Mouse (Mus musculus) granulocyte monocyte progenitor cell, adult 5-6 weeks (primary cell): ENCODE results near the gene Prr15l. TPM values are rescaled to one million over a fixed set of nuclear protein-coding genes. Genes with fewer than 3 reads are reported as not detected.

ENCODE experiments used
- ATAC-seq: replicated peaks from 2 replicates; pipeline ENCODE4 v1.8.0; 2016; ENCODE audit warnings: mild to moderate bottlenecking, moderate TSS enrichment, inconsistent platforms; ENCODE audit not compliant: poor library complexity, severe bottlenecking
- total RNA-seq, 2 experiments: library from RNA; stranded (forward) in 1 of 2; stranded (reverse) in 1 of 2; fragments of 200-712, 200-1000 nt in 1 of 2; fragments of >200 nt in 1 of 2; fragmentation: Nextera tagmentation in 1 of 2; gene quantifications; 2 replicates each; pipeline ENCODE4 v1.2.3; 2014 to 2017

The Prr15l gene
- total RNA-seq, 2 experiments from 2014 or later = 0.67 TPM; not detected in 1

DNA sequence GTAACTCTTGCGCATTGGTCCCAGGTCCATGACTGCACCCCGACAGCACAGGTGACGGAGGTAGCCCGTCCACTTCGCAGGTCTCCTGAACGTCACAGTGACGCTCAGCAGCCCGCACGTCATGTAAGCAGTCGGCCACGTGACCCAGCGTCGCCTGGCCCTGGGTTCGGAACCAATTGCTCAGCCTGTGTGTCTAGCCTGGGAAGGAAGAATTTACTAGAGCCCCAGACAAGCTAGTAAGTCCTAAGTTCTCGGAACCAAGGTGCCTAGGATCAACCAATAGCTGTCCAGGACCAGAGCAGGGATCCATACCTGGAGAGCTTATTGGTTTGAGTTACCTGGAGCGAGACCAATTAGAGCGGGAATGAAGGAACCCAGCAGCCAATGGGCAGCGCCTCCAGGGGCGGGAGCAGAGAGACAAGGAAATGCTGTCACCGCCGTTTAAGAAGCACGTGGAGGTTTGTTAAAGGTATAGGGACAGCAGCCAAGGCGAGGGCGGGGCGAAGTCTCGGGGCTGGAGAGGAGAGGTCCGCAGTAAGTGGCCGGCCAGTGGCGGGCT lies 15.9 kb downstream of the Prr15l start, which contains the start of gene Pnpo:
TSS of gene Pnpo (minus strand) at position 241 of the 559 bp plus-strand sequence.
- ATAC-seq = peak; percentile 93

- no peak for ATAC-seq
Observed at GRCm38 (mm10) chr11:96944844-96945580, 17.1 kb downstream of the Prr15l start.

DNA sequence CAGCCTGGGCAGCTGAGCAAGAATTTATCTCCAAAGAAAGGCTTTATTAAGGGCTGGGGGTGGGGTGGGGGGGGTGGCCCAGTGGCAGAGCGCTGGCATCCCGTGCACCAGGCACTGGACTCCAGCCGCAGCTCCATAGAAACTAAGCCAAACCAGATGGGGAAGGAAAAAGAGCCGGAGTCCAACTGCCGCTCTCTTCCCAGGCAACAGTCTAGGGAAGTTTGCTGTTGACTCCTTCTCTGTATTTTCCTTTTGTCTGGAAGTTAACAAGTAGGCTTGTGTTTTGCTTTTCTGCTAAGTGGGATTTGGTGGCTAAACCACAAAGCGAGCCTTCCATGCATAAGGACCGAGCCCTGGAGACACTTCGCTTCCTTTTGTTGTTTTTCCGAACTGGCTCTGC lies 18.6 kb downstream of the Prr15l start:
- ATAC-seq = no peak

DNA sequence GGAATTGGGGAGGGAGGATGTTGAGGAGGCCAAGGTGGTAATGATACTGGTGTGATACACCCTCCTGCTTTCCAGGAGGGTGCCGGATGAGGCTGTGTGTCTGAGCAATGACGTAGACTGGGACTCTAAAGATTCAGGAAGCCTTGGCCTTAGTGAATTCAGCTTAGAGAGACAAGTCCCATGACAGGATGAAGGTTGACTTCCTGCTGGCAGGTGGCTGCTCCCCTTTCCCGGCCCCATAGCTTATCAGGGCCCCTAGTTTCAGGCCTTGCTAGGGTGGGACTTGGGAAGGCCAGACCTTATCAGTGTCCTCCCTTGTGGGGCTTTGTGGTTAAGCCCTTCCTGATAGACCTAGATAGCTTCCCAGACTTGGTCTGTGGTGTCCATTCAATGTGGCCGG lies 19.9 kb downstream of the Prr15l start:
- ATAC-seq = no peak

DNA sequence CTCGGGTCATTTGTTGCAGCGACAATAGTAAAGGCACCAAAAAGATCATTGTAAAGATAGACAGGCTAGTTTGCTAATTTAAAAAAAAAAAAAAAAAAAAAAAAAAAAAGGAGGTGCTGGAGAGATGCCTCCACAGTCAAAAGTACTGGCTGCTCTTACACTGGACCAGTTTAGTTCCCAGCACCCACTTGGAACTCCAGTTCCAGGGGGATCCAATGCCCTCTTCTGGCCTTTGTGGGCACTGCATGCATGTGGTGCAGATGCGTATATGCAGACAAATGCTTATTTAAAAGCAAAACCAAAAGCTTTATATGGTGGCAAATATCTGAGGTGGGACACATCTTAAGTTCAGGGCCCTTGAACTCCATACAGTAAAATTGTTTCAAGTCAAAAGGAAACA lies 22.9 kb downstream of the Prr15l start:
- ATAC-seq = no peak

DNA sequence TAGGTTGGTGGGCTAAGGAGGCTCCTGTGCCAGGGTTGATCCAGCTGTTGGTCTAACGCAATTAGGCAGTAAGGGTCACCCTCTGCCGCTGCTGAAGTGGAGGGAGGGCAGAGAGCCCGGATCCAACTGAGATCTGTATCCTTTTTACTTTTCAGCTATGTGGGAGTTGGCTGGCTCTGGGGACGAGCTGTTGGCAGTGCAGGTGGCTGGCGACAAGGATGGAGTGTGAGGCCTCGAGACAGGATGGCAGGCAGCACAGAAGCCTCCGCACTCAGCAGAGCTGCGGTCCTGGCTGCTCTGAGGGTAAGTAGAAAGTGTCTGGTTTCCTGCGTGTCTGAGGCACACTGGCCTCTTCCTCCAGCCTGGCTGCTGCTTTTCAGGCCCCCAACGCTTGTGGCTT lies 24.5 kb downstream of the Prr15l start:
- ATAC-seq = no peak

DNA sequence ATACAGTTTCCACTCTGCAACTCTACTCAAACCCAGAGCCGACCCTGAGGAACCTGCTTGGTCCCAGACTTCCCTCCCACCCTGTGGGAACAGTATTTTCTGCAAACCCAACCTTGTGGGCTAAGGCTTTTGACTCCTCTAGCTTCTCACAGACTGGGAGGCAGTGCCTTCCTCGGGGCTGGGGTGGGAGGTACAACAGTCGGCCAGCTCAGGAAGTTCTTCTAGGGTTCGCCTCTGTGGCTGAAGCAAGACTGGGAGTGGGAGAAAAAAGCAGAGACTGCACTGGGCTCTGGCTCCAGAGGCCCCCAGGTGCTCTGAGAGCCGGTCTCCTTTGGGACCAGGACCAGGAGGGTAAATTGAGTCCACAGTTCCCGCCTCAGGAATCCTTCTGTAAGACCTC lies 25.0 kb downstream of the Prr15l start:
- no peak for ATAC-seq

- no peak for ATAC-seq
Observed at GRCm38 (mm10) chr11:96955094-96955493, 27.2 kb downstream of the Prr15l start.

DNA sequence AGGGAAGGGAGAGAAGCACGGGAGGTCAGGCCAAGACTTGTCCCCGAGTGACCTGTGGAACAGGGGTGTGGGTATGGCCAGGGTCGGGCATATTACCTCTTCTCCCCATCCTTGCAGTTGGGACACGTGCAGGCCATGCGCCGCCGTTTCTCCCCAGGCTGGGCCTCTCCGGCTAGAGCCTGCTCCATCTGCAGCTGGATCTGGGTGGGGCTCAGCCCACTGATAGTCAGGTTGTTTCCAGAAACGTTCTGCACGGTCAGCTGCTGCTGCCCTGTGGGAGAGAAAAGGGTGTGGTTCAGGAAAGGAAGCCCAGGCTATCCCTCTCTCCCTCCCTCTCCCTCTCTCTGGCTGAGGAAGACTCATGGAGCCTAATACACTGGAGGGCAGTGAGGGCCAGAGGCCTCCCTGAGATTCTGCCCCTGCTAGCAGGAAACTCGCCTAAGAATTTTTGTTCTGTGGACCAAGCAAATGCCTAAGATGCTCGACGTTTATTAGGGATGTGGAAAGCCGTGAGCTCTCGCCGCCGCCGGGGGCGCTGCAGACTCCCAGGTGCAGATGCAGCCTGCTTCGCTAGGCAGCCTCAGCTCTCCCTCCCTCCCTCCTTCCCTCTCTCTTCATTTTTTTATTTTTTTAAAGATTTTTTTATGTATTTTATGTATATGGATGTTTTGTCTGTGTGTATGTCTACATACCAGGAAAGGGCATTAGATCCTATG lies 28.3 kb downstream of the Prr15l start:
- no peak for ATAC-seq

DNA sequence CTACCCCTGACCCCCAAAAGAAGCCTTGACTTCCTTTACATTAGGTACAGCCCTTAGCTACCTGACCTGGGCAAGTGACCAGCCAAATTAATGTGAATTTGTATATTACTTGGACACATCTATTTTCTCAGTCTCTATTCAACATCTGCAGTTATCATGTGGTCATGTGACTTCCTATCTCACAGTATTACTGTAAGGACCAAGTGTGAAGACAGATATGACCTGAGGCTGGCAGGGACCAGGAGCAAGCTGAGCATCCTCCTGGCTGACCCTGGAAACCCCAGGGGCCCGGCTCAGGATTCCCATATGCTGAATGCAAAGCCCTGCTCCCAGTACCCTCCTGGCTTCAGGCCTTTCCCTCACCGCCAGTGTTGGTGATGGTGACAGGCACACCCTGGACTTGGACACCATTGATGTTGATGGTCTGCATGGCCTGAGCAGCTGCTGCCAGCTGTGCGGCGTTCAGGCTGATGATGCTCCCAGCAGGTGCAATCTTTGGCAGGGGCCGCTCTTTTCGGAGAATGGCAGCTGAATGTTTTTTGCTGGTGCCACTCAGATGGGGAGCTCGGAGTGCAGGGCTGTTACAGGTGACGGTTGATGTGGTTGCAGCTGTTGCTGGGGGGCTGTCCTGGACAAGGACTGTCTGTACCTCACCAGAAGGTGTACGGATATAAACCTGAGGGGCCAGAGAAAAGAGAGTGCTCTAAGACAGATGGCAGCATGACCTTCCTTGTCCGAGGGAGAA lies 29.3 kb downstream of the Prr15l start:
- no peak for ATAC-seq

GRCm38 (mm10) chr11:96963580-96963979 lies 35.7 kb downstream of the Prr15l start:
- ATAC-seq = peak; percentile 54

- ATAC-seq = no peak
Observed at GRCm38 (mm10) chr11:96966172-96966571, 38.3 kb downstream of the Prr15l start.

GRCm38 (mm10) chr11:96966914-96967543 lies 39.1 kb downstream of the Prr15l start:
- ATAC-seq = peak; percentile 88

GRCm38 (mm10) chr11:96967544-96968269 lies 39.8 kb downstream of the Prr15l start:
- peak; percentile 58 for ATAC-seq

GRCm38 (mm10) chr11:96968476-96968875 lies 40.6 kb downstream of the Prr15l start:
- ATAC-seq = no peak

GRCm38 (mm10) chr11:96969280-96969722 lies 41.4 kb downstream of the Prr15l start:
- no peak; the same call in 1 of the 2 replicates for ATAC-seq

DNA sequence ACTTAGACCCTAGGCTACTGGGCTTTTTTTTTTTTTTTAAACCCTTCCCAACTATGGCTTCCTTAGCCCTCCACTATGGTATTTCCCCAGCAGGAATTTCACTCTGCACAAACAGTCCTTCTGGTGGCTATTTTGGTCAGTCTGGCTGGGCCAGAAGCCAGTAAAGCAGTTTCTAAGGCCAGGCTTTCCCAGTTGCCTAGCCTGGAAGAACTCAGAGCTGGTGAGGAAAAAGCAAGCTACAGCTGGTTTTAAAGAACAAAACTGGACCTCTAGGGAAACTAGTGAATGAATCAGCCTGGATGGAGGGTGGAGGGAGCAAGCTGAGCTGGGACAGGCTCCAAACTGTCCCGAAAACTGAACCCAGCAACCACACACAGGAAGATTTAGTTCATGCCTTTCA lies 41.8 kb downstream of the Prr15l start:
- no peak for ATAC-seq

DNA sequence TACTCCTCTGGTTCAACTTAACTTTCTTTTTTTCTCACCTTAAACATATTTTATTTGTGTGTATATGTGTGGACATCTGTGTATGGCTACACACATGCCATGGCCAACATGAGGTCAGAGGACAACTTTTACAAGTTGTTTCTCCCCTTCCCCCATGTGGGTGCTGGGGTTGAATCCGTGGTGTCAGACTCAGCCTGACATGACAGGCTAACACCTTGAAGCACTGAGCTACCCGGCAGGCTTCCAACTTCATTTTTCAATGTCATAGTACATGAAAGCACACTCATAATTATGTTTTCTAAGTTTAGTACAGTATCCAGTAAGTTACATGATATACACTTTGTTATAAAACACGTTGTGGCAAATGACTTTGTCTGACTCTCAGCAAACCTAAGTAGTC lies 42.4 kb downstream of the Prr15l start:
- ATAC-seq = no peak

DNA sequence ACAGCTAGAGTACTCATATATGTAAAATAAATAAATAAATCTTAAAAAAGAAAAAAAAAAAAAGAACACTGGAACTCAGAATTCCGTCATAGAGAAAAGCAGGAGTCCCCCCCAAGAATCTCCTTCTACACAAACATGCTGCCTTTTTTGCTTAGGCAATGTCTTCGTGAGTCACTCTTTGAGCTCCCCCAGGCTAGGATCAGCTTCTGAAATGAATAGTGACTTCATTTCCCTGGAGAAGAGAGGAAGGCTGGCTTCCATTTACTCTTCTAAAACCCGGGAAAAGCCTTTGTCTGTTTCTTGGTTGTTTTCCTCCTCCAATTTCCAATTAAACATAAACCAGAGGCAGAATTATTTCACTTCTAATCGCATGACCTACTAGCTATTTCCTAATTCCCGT lies 45.0 kb downstream of the Prr15l start:
- ATAC-seq = no peak
